Mouse (Mus musculus) megakaryocyte, embryonic 14.5 days (primary cell): ENCODE data around the gene Exosc7.

ENCODE experiments used
- FLI1 ChIP-seq: IDR thresholded peaks from 2 replicates; pipeline ENCODE4 v1.6.1; 2012; ENCODE audit warnings: low read length, inconsistent platforms, mixed read lengths
- GATA1 ChIP-seq: IDR thresholded peaks from 3 replicates; pipeline ENCODE4 v1.6.1; 2012; ENCODE audit warnings: mixed read lengths, low read length, inconsistent platforms, borderline replicate concordance

- TF ChIP-seq GATA1 (no peak), FLI1 (no peak)
These were observed 32.2 kb upstream of the Exosc7 start for GRCm38 (mm10) chr9:123080796-123081195.
